Mouse (Mus musculus) brain, embryonic 18.5 days (tissue): ENCODE measurements at regions not wholly inside any gene's neighbourhood (a gene's known extent, or its start where the extent isn't known, plus 50 kb on each side); places are given as distances from the start of the nearest gene placed in this dataset.
"Not testable (repeated sequence)": the region's sequence is repeated elsewhere in the genome, so short reads cannot be mapped to it uniquely, and the experiment has no call there.

ENCODE experiments used
- DNase-seq: peaks from one replicate; pipeline ENCODE4 v3.0.0-alpha.2; 2012; ENCODE audit warnings: low read depth, low spot score

GRCm38 (mm10) chr4:22131751-22132736, 200.9 kb downstream of the Faxc start:
- no peak for DNase-seq

- no peak for DNase-seq
These were observed 202.7 kb downstream of the Faxc start for GRCm38 (mm10) chr4:22133547-22134495.

- no peak for DNase-seq
These were observed 209.0 kb downstream of the Faxc start for GRCm38 (mm10) chr4:22140122-22140521.

- no peak for DNase-seq
These were observed 212.4 kb downstream of the Faxc start for GRCm38 (mm10) chr4:22143546-22143945.

GRCm38 (mm10) chr4:22144834-22145233, 212.5 kb upstream of the Fbxl4 start:
- not testable (repeated sequence) for DNase-seq

- DNase-seq, result no peak
These were observed 210.5 kb upstream of the Fbxl4 start for GRCm38 (mm10) chr4:22146648-22147409.

GRCm38 (mm10) chr4:22151899-22152493, 205.3 kb upstream of the Fbxl4 start:
- no peak for DNase-seq

- DNase-seq, result no peak
These were observed 204.3 kb upstream of the Fbxl4 start for GRCm38 (mm10) chr4:22152971-22153544.

GRCm38 (mm10) chr4:22153620-22154019, 203.7 kb upstream of the Fbxl4 start:
- DNase-seq, result no peak

GRCm38 (mm10) chr4:22186422-22186821, 170.9 kb upstream of the Fbxl4 start:
- no peak for DNase-seq

- DNase-seq, result peak; percentile 10
These were observed 169.0 kb upstream of the Fbxl4 start for GRCm38 (mm10) chr4:22188141-22189006.

- DNase-seq, result no peak
These were observed 160.8 kb upstream of the Fbxl4 start for GRCm38 (mm10) chr4:22196501-22196900.

GRCm38 (mm10) chr4:22208531-22208930, 148.8 kb upstream of the Fbxl4 start:
- no peak for DNase-seq

- no peak for DNase-seq
These were observed 119.7 kb upstream of the Fbxl4 start for GRCm38 (mm10) chr4:22237640-22238039.

- DNase-seq, result not testable (repeated sequence)
These were observed 107.1 kb upstream of the Fbxl4 start for GRCm38 (mm10) chr4:22250276-22250675.

- DNase-seq, result peak; percentile 8
These were observed 93.4 kb upstream of the Fbxl4 start for GRCm38 (mm10) chr4:22263903-22264302.

GRCm38 (mm10) chr4:22269064-22269463, 88.3 kb upstream of the Fbxl4 start:
- DNase-seq, result peak; percentile 28

- no peak for DNase-seq
These were observed 83.2 kb upstream of the Fbxl4 start for GRCm38 (mm10) chr4:22274178-22274577.

- no peak for DNase-seq
These were observed 74.6 kb upstream of the Fbxl4 start for GRCm38 (mm10) chr4:22282536-22283323.
